Mouse (Mus musculus) limb, embryonic 11.5 days (tissue): ENCODE data around the gene Ppp3ca. TPM values are rescaled to one million over a fixed set of nuclear protein-coding genes. Genes with fewer than 3 reads are reported as not detected.
"Not testable (repeated sequence)": the region's sequence is repeated elsewhere in the genome, so short reads cannot be mapped to it uniquely, and the experiment has no call there.

Experiments used
- ATAC-seq: fragments of 200-750 bp; cut with Nextera tagmentation; 2 replicates; pipeline ENCODE4 v1.8.0; 2017; ENCODE audit warnings: low read depth; ENCODE audit not compliant: insufficient number of reproducible peaks, low FRiP score, low TSS enrichment
- DNase-seq: peaks from one replicate; pipeline ENCODE4 v3.0.0-alpha.2; 2015; ENCODE audit warnings: low spot score
- H3K27ac ChIP-seq: fragments of 300-500 bp; sonication (generic); replicated peaks from 2 replicates; pipeline ENCODE4 v1.5.1; 2014; ENCODE audit warnings: low read depth, mild to moderate bottlenecking, low read length
- H3K27me3 ChIP-seq: fragments of 300-500 bp; sonication (generic); 2 replicates; pipeline ENCODE4 v1.6.1; 2014; ENCODE audit warnings: mild to moderate bottlenecking, low read length, mixed read lengths; ENCODE audit not compliant: control insufficient read depth, insufficient read depth
- H3K36me3 ChIP-seq: fragments of 300-500 bp; sonication (generic); 2 replicates; pipeline ENCODE4 v1.6.1; 2014; ENCODE audit warnings: mild to moderate bottlenecking, low read length, moderate library complexity, mixed read lengths; ENCODE audit not compliant: control insufficient read depth, insufficient read depth
- H3K4me1 ChIP-seq: fragments of 300-500 bp; sonication (generic); 2 replicates; pipeline ENCODE4 v1.6.1; 2014; ENCODE audit warnings: low read length, mixed read lengths; ENCODE audit not compliant: control insufficient read depth, insufficient read depth
- H3K4me2 ChIP-seq: fragments of 300-500 bp; sonication (generic); 2 replicates; pipeline ENCODE4 v1.6.1; 2014; ENCODE audit warnings: low read depth, mild to moderate bottlenecking, moderate library complexity; ENCODE audit not compliant: severe bottlenecking
- H3K4me3 ChIP-seq: fragments of 300-500 bp; sonication (generic); 2 replicates; pipeline ENCODE4 v1.5.1; 2014; ENCODE audit warnings: low read depth, low read length
- H3K9ac ChIP-seq: fragments of 300-500 bp; sonication (generic); 2 replicates; pipeline ENCODE4 v1.6.1; 2014; ENCODE audit warnings: mild to moderate bottlenecking, low read length
- H3K9me3 ChIP-seq: fragments of 300-500 bp; sonication (generic); 2 replicates; pipeline ENCODE4 v1.6.1; 2016; ENCODE audit warnings: low read length; ENCODE audit not compliant: control insufficient read depth
- WGBS: fragments of 180-500 bp; shearing (Covaris S2); extraction: QIAGEN DNeasy Blood & Tissue Kit; methylation state at CpG from one replicate; pipeline ENCODE4 v1.1.7; 2014; 5-methylcytosine and 5-hydroxymethylcytosine counted together
- polyA plus RNA-seq: library from polyadenylated mRNA; unstranded; fragments of >200 nt; fragmentation: Nextera tagmentation; extraction: Ambion mirVana; gene quantifications from 2 replicates; pipeline ENCODE4 v1.2.1, GENCODE M21; 2014

Ppp3ca gene
- polyA plus RNA-seq, 1 experiment from 2014 or later, result 72.7 TPM

- ATAC-seq, result no peak
- WGBS, result 97% methylated on average over 1 of the region's 1 CpGs
These were observed 23.6 kb downstream of the Ppp3ca start for GRCm38 (mm10) chr3:136693547-136693946.

GRCm38 (mm10) chr3:136697626-136698191 lies 27.8 kb downstream of the Ppp3ca start:
- WGBS, result 87% methylated on average over 3 of the region's 3 CpGs
- Histone ChIP-seq H3K9ac (no peak overlapping the region), H3K27ac (no peak overlapping the region), H3K36me3 (no peaks in the 10 kb centered on the region), H3K4me1 (0 out of 2 replicates have a peak, but pooled peaks cover 2% of the 10 kb centered on the region), H3K27me3 (no peaks in the 10 kb centered on the region), H3K4me3 (no peak overlapping the region), H3K9me3 (no peaks in the 10 kb centered on the region), H3K4me2 (no peak overlapping the region)
- ATAC-seq, result no peak
- no peak for DNase-seq

More at GRCm38 (mm10) chr3:136693547-136693946, 23.6 kb downstream of the Ppp3ca start:
- no peak overlapping the region for H3K4me2 ChIP-seq
- H3K36me3 ChIP-seq, result no peaks in the 10 kb centered on the region
- no peak overlapping the region for H3K9ac ChIP-seq
- DNase-seq, result no peak
- H3K9me3 ChIP-seq, result no peaks in the 10 kb centered on the region
- no peaks in the 10 kb centered on the region for H3K4me1 ChIP-seq
- no peaks in the 10 kb centered on the region for H3K27me3 ChIP-seq
- no peak overlapping the region for H3K4me3 ChIP-seq
- H3K27ac ChIP-seq, result no peak overlapping the region

- not testable (repeated sequence) for H3K9ac ChIP-seq, H3K27ac ChIP-seq, H3K4me2 ChIP-seq, H3K4me1 ChIP-seq, H3K4me3 ChIP-seq, H3K27me3 ChIP-seq, ATAC-seq, DNase-seq, H3K9me3 ChIP-seq, H3K36me3 ChIP-seq
These were observed 29.8 kb downstream of the Ppp3ca start for GRCm38 (mm10) chr3:136699711-136700110.

- Histone ChIP-seq H3K9me3 (no peaks in the 10 kb centered on the region), H3K4me2 (no peak overlapping the region), H3K27ac (no peak overlapping the region), H3K27me3 (no peaks in the 10 kb centered on the region), H3K36me3 (no peaks in the 10 kb centered on the region), H3K4me1 (peaks cover 8% of the 10 kb centered on the region; the same call in 1 of the 2 replicates), H3K4me3 (no peak overlapping the region), H3K9ac (no peak overlapping the region)
- ATAC-seq (no peak), DNase-seq (no peak)
- 82% methylated on average over 11 of the region's 11 CpGs for WGBS
These were observed 30.6 kb downstream of the Ppp3ca start for GRCm38 (mm10) chr3:136700447-136701009.

- Histone ChIP-seq H3K9me3 (no peaks in the 10 kb centered on the region), H3K4me3 (no peak overlapping the region), H3K27ac (no peak overlapping the region), H3K4me1 (peaks cover 15% of the 10 kb centered on the region), H3K4me2 (no peak overlapping the region), H3K36me3 (no peaks in the 10 kb centered on the region), H3K9ac (no peak overlapping the region), H3K27me3 (no peaks in the 10 kb centered on the region)
- no peak for DNase-seq
- no peak for ATAC-seq
- WGBS, result 77% methylated on average over 2 of the region's 2 CpGs
These were observed 32.9 kb downstream of the Ppp3ca start for GRCm38 (mm10) chr3:136702861-136703260.

GRCm38 (mm10) chr3:136704515-136705247 lies 34.8 kb downstream of the Ppp3ca start:
- no peak overlapping the region for H3K27ac ChIP-seq

GRCm38 (mm10) chr3:136706048-136706447 lies 36.1 kb downstream of the Ppp3ca start:
- no peak overlapping the region for H3K4me2 ChIP-seq
- 62% methylated on average over 4 of the region's 4 CpGs for WGBS
- H3K9me3 ChIP-seq, result no peaks in the 10 kb centered on the region
- H3K36me3 ChIP-seq, result no peaks in the 10 kb centered on the region
- no peaks in the 10 kb centered on the region for H3K27me3 ChIP-seq
- no peak overlapping the region for H3K27ac ChIP-seq
- DNase-seq (no peak), ATAC-seq (no peak)
- no peak overlapping the region for H3K9ac ChIP-seq
- no peak overlapping the region for H3K4me3 ChIP-seq
- H3K4me1 ChIP-seq, result peaks cover 19% of the 10 kb centered on the region

More at GRCm38 (mm10) chr3:136704515-136705247, 34.8 kb downstream of the Ppp3ca start:
- no peak overlapping the region for H3K4me2 ChIP-seq
- no peak for ATAC-seq
- no peak for DNase-seq
- H3K4me3 ChIP-seq, result no peak overlapping the region
- peaks cover 19% of the 10 kb centered on the region for H3K4me1 ChIP-seq
- H3K36me3 ChIP-seq, result no peaks in the 10 kb centered on the region
- H3K9ac ChIP-seq, result no peak overlapping the region
- H3K9me3 ChIP-seq, result no peaks in the 10 kb centered on the region
- H3K27me3 ChIP-seq, result no peaks in the 10 kb centered on the region
- 69% methylated on average over 12 of the region's 12 CpGs for WGBS

GRCm38 (mm10) chr3:136706771-136707170 lies 36.8 kb downstream of the Ppp3ca start:
- Histone ChIP-seq H3K4me3 (no peak overlapping the region), H3K36me3 (no peaks in the 10 kb centered on the region), H3K27me3 (no peaks in the 10 kb centered on the region), H3K27ac (no peak overlapping the region), H3K4me2 (no peak overlapping the region), H3K4me1 (peaks cover 19% of the 10 kb centered on the region), H3K9me3 (no peaks in the 10 kb centered on the region), H3K9ac (no peak overlapping the region)
- DNase-seq, result no peak
- WGBS, result 66% methylated on average over 7 of the region's 7 CpGs
- no peak for ATAC-seq
